Mouse (Mus musculus) MEL (cell line): ENCODE measurements around the gene Ugt1a6b.

Source experiments
- CTCF ChIP-seq, 3 experiments: IDR thresholded peaks in 2 of 3; conservative IDR thresholded peaks in 1 of 3; 2 replicates each; pipeline ENCODE4 v1.5.1; 2011 to 2012; ENCODE audit warnings: low read length in 3 of 3, low read depth in 2 of 3, mild to moderate bottlenecking in 2 of 3, improper control_type of control experiment in 1 of 3, inconsistent platforms in 1 of 3, mixed read lengths in 1 of 3, moderate library complexity in 1 of 3; ENCODE audit not compliant: control insufficient read depth in 1 of 3, insufficient read depth in 1 of 3, poor library complexity in 1 of 3, severe bottlenecking in 1 of 3
- EP300 ChIP-seq, 2 experiments: IDR thresholded peaks; 2 replicates each; pipeline ENCODE4 v1.6.1; 2011; ENCODE audit warnings: improper control_type of control experiment in 2 of 2, low read length in 2 of 2, low read depth in 1 of 2, mild to moderate bottlenecking in 1 of 2
- GATA1 ChIP-seq: IDR thresholded peaks from 2 replicates; pipeline ENCODE4 v1.6.1; 2011; ENCODE audit warnings: low read depth, low read length, improper control_type of control experiment
- POLR2A ChIP-seq, 2 experiments: IDR thresholded peaks; 2 replicates each; pipeline ENCODE4 v1.6.1; 2011 to 2012; ENCODE audit warnings: low read length in 2 of 2, mild to moderate bottlenecking in 2 of 2, control low read depth in 1 of 2, improper control_type of control experiment in 1 of 2, low read depth in 1 of 2, moderate library complexity in 1 of 2; ENCODE audit not compliant: control insufficient read depth in 1 of 2, insufficient read depth in 1 of 2, poor library complexity in 1 of 2
- SIN3A ChIP-seq: IDR thresholded peaks from 2 replicates; pipeline ENCODE4 v1.6.1; 2012; ENCODE audit warnings: low read length, improper control_type of control experiment, inconsistent platforms

DNA sequence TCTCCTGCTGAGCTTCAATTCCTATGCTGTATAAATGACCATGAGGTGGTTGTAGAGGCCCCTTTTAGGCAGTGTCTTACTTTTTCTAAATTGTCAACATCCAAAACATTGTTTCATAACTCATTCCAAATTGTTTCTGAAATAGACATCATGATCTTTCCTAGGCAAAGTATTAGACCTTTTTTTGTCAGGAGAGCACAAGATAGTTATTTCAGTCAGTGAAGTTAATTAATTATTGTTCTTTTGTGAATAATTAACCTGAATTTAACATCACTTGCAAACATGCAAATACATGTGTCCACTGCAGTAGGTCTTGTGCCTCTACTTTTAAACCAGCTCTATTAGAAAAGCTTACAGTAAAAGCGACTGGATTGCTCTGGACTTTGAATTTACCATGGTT is 48.0 kb upstream of the Ugt1a6b start, which contains the start of gene Ugt1a10:
- TF ChIP-seq SIN3A (no peak), CTCF (IDR thresholded peaks at IDR 0.05 in 2 of 3, conservative IDR thresholded peaks at IDR 0.05 in 1 of 3; ENCODE audit: control insufficient read depth in 1 of 3, insufficient read depth in 1 of 3, low read depth in 2 of 3, low read length in 3 of 3, poor library complexity in 1 of 3, severe bottlenecking in 1 of 3) (no peak), POLR2A (IDR thresholded peaks at IDR 0.05; ENCODE audit: control insufficient read depth in 1 of 2, insufficient read depth in 1 of 2, low read depth in 1 of 2, low read length in 2 of 2, poor library complexity in 1 of 2) (no peak), GATA1 (no peak), EP300 (IDR thresholded peaks at IDR 0.05; ENCODE audit: low read depth in 1 of 2, low read length in 2 of 2) (no peak)
